Mouse (Mus musculus): ENCODE measurements around the gene Rprd1b.

- no peak for TF ChIP-seq CTCF (IDR thresholded peaks at IDR 0.05; ENCODE audit: insufficient read depth, low read length)
- no peak for TF ChIP-seq POLR2A (IDR thresholded peaks at IDR 0.05; ENCODE audit: borderline replicate concordance, extremely low read depth, low read depth, low read length)
Measured at GRCm38 (mm10) chr2:158130391-158130986, 102.2 kb downstream of the Rprd1b start.

Data from lung, adult 2 months (tissue).